Mouse (Mus musculus) neutrophil, adult 5-6 weeks (primary cell): Measurements from ENCODE around the gene Zfand2b. TPM values are rescaled to one million over a fixed set of nuclear protein-coding genes. Genes with fewer than 3 reads are reported as not detected.
A peak's percentile ranks its signal among the peaks of the same experiment; 100 is the strongest.

Experiments
- ATAC-seq: fragments of 151-379, 151-347 bp; 2 replicates; pipeline ENCODE4 v1.8.0; 2017; ENCODE audit warnings: mild to moderate bottlenecking, moderate TSS enrichment; ENCODE audit not compliant: insufficient number of reproducible peaks, poor library complexity, low FRiP score, severe bottlenecking; ENCODE audit errors: extremely low read depth
- total RNA-seq: library from RNA; stranded (forward); fragments of 200-1000 nt; gene quantifications from 2 replicates; pipeline ENCODE4 v1.2.3, GENCODE M21; 2017

Zfand2b gene
- 62.7 and 63.7 TPM in 2 replicates for total RNA-seq

DNA sequence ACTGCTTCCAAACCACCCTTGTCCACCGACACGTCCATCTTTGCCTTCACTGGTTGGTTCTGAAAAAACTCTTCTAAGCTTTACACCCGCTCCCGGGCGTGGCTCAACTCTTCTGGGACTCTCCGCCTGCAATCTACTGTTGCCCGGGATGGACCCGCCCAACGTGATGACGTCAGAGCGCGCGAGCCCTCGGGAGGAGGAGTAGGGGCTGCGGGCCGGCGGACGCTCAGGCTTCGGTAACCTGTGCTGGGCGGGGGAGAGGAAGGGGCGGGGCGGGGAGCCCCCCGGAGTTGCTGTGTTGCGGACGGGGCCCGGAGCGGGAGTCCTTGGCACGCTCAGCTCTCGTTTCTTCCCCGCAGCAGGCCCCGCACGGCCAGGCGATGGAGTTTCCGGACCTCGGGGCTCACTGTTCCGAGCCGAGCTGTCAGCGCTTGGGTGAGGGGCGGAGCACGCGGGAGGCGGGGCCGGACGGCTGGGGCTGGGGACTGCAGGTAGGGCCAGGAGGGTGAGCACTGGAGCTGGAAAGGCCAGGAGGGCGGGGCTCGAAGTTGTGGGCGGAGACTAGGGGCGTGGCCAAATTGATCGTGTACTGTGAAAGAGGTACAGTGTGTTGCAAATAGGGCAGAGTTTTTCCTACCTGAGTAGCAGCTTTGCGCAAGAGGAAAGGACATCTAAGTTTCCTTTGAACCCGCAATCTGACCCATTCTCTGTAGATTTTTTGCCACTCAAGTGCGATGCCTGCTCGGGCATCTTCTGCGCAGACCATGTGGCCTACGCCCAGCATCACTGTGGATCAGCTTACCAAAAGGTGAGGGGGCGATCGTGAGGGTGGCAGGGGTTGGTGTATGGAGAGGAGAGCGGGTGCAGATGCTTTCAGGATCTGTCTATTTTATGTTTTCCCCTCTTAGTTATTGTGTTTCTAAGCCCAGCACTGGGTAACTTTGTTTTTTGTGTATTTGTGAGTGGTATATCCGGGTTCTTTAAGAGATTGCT, at the start of gene Zfand2b:
Gene Zfand2b (plus strand): TSS at position 175 of the 993 bp plus-strand sequence.
- ATAC-seq, result peak; percentile 91

DNA sequence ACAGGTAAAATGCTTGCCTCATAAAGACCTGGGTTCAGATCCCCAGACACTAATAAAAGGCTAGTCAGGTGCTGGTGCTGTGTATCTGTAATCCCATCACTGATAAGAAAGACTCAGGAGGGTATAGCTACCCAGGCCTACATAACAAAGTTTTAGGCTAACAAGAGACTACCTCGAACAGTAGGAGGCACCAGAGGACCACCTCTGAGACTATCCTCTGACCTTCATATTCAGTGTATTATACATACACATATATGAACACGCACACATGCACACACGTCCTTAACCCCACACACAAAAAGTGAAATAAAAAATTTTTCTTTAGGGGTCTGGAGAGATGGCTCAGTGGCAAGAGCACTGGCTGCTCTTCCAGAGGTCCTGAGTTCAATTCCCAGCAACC, 46.2 kb upstream of the Zfand2b start:
- ATAC-seq, result no peak

DNA sequence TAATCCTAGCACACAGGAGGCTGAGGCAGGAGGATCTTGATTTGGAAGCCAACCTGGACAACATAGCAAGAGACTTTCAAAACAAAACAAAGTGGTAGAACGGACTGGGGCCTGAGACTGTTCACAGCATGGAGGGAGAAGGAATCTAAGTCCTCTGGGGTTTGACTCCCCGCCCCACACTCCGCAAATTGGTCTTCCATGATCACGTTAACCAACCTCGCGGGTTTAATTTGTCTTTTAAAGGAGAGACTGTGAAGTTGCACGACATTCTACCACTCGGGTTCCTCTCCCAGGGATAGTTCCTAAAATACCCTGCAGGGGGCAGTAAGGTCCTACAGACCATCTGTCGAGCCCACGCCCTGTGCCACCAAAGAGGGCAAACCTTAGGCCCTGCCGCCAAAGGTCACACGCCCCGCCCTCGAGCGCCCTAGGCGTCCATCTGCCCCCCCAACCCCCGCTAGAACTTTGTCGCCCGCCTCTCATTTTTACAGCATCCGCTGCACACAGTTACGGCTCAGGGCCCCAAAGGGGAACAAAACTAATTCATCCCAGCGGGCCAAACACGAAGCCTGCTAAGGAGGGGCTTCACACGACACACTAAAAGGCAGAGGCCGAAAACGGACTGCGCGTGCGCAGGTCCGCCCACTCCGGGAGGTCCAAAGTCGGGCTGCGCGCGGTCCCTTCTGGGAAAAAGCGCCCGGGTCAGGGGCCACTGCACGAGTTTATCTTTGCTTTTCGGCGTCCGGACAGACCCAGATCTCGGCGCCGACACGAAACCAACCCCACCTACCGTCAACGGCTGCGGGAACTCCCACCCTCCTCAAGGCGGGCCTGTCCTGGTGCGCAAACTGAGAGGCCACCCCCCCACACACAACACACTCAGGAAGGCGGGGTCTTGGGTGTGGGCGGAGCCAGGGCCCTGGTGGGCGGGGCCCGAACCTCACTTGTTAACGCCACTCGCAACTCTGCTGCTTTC, 43.8 kb upstream of the Zfand2b start, which contains the start of gene Nhej1:
Gene Nhej1 (minus strand): TSS at position 855 of the 976 bp plus-strand sequence.
- ATAC-seq, result peak; percentile 92

DNA sequence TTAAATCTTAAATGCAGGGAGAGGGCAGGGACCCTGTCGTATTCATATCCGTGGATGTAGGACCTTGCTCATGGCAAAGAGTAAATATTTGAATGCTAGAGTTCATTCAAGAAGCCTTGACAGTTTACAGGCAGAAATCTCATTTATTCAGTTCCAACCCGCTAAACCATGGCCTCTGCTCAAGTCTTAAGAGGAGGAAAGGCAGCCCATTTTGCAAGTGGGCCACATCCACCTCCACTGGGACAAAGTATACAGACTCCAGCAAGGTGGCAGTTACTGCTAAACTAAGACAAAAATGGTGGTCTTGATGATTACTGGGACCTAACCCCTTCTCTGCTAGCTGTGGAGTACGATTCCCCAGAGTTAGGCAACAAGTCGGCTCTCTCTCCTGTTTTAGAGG, 43.0 kb upstream of the Zfand2b start:
- ATAC-seq, result no peak

DNA sequence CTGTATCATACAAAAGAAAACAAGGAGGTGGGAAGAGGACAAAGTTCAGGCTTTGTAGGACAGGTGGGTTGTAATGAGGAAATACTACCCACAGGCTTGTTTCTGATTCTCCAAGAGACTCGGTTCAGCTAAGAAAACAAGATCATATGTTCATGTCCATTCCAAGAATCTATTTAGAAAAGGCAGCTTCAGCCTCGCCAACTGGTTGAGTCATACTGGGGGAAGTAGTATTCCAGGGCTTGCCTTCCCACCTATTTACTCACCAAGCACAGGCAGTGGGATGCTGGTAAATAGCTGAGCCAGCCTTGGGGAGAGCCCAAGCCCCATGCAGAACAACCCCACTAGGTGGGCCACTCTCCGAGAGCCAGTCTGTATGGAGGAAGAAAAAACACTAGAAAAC, 39.8 kb upstream of the Zfand2b start:
- no peak for ATAC-seq

DNA sequence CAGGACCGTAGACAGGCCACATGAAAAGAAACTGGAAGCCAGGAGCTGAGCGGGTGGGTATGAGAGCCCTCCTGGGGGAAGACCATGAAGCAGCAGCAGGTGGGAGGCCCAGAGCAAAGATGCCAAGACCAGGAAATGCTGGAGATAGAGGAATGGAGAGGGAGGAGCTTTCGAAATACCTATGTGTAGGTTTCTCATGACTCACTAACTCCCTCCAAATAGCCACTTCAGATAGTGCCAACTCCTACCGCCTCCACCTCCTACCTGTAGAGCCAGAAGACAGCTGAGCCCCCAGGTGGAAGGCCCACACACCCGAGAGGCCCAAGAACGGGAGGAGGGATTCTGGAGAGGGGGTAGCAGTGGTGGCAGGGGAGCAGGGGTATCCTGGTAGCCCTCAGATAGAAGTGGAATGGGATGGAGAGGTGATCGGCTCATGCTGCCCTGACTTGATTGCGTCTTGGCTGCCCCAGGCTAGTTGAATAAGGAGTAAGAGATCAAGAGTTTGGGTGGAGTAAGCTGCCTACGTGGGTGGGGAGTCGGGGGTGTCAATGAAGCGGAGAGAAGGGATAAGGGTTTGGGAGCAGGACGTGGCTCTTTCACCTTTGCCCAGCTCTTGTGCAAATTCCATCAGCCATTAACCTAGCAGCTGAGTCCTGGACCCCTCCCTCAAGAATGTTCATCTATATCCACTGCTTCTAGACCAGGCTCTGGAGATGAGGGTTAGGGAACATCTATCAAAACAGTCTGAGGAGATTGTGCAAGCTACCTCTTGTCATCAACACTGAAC, 34.8 kb upstream of the Zfand2b start, which contains the start of gene Slc23a3:
Gene Slc23a3 (minus strand): TSS at position 470 of the 787 bp plus-strand sequence.
- ATAC-seq, result no peak

DNA sequence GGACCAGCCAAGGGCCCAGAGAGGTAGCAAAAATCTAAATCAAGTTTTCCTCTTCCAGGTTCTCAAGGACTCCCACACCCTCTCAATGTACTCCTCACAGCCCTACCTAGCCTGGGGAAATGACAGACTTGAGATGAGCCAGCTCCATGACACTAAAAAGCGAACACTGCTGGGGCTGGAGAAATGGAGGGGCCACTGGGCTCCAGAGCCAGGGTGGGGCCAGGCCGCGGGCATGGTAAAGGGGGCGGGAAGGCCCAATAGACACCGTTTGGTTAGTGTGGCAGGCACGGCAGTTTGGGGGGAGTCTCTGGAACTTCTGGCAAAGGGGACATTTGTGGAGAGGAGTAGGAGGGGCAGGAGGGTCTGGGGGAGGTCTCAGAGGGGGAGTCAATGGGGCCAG, 32.2 kb upstream of the Zfand2b start:
- no peak for ATAC-seq

DNA sequence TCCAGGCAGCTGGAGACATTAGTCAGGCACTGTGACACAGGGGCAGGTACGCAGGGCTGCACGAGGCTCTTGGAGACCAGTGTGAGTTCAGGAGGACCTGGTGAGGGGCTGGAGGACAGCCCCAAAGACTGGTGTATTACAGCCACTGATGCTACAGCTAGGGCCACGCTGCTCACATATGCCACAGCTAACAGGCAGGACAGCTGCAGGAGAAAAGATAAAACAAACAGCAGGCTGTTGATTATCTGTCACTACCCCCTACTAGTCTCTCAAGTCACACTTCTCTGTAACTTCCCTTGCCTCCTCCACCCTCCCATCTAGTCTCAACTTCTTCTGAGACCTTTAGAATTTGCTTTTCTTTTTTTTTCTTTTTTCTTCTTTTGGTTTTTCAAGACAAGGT, 31.7 kb upstream of the Zfand2b start:
- no peak for ATAC-seq

DNA sequence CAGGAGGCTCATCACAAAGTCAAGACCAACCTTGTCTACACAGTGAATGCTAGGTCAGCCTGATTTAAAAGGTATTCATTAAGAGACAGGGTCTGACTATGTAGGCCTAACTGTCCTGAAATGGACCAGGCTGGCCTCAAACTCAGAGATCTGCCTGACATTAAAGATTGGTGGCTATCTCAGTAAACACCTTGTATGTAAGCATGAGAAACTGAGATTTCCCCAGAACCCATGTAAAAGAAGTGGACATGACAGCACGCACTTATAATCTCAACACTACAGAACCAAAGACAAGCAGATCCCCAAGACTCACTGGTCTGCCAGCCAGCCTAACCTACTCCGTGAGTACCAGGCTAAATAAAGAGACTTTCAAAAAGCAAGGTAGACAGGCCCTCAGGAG, 30.0 kb upstream of the Zfand2b start:
- no peak for ATAC-seq

DNA sequence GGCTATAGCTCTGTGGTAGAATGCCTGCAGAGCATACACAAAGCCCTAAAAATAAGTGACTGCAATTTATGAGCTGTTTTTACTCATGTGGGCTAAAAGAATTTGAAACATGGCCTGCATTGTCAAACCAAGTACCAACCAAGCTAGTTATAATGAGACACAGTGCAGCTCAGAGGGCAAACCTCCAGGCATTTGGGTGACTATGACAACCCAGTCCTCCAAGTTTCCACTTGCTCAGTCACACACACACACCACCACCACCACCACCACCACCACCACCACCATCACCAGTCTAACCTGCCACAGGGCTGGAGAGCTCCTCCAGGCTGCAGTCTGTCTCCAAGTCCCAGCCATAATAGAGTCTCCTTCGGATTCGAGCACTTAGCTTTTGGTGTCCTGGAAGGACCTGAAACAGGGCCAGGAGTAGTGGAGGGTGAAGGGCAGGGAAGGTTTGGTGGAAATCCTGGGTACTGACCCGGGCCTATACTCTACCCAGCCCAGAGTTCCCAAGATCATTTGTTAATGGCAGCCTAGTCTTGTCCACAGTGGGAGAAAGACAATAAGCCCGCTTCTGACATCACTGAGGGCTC, 27.8 kb upstream of the Zfand2b start:
- ATAC-seq, result no peak

DNA sequence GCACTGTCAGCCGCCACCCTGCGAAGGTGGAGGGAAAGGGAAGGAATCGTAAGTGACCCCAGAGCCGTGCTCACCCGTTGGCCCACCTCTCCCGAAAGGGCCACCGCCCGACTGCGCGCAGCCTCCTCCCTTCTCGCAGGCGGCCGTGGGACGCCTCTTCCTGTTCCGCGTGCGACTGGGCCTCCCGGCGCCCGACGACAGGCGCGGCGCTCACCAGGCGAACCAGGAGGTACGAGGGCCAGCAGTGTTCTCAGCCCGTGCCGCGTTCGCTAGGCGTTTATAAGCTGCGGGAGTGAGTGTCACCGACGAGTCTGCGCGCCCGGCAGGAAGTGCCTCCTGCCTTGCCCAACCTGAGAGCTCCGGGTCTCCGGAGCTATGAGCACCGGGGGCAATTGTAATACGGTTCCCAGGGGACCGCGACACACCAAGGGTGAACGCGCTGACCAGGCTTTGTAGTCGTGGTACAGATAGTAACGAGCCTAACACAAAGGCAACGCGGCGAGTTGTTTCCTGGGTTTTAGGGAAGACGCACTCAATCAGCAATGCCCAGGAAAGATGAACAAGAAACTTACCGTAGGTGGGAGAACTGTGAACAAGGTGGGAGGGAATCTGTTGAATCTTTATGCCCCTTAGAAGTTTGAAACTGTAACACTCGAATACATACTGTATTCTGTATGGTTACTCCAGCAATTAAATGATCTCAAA, 26.8 kb upstream of the Zfand2b start:
- ATAC-seq, result peak; percentile 47

DNA sequence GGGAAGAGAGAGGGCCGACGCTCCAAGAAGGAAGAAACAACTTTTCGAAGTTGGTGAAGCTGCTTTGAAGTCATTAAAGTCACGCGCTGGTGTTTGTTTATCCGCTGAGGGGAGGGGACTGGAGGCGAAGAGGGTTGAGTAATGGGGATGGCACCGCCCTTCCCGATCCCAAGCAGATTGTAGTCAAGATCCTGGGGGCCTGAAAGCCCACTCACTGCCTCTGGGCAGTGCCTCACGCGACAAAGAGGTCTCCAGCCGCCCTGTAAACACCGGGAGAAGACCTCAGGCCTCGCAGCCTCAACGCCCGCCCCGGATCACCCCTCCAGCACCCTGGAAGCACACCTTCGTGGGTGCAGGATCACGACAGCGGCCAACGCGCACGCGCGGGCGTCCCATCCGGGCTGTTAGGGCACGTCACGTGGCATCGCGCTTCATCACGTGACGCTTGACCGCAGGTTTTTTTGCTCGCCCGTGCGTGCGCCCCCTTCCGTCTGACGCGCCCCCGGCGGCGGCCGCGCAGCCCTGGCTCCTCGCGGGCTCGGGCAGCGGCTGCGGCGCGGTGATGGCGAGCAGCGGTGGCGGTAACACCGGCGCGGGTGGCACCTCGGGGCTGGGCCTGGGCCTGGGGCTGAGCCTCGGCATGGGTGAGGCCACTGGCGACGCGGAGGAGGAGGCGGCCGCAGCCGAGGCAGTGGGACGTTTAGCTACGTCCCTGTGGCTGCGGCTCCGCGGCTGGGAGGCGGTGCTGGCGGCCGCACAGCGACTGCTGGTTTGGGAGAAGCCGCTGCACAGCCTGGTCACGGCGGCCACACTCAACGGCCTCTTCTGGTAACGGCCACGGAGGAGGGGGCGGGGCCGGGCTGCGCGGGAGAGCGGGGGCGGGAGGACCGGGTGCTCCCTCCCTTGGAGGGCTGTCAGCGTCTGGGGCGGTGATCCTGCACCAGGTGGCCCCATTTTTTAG, 25.9 kb upstream of the Zfand2b start, which contains the start of the genes Cnppd1 and Retreg2:
Gene Cnppd1 (minus strand): TSS at position 411 of the 961 bp plus-strand sequence.
Gene Retreg2 (plus strand): TSS at position 478 of the 961 bp plus-strand sequence.
- ATAC-seq, result peak; percentile 62

DNA sequence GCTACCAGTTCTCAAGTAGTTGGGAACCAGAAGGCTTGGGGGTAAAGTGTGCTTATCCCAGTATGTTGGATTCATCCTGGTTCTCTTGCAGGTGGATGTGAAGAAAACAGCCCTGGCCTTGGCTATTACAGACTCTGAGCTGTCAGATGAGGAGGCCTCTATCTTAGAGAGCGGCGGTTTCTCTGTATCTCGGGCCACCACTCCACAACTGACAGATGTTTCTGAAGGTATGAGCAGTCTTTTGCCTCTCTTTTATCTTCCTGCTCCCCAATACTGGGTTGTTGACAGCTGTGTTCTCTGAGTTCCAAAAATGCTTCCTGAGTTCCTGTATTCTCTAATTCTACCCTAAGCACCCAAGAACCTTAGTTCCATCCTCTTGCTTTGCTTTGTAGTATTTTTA, 22.9 kb upstream of the Zfand2b start:
- ATAC-seq, result no peak

DNA sequence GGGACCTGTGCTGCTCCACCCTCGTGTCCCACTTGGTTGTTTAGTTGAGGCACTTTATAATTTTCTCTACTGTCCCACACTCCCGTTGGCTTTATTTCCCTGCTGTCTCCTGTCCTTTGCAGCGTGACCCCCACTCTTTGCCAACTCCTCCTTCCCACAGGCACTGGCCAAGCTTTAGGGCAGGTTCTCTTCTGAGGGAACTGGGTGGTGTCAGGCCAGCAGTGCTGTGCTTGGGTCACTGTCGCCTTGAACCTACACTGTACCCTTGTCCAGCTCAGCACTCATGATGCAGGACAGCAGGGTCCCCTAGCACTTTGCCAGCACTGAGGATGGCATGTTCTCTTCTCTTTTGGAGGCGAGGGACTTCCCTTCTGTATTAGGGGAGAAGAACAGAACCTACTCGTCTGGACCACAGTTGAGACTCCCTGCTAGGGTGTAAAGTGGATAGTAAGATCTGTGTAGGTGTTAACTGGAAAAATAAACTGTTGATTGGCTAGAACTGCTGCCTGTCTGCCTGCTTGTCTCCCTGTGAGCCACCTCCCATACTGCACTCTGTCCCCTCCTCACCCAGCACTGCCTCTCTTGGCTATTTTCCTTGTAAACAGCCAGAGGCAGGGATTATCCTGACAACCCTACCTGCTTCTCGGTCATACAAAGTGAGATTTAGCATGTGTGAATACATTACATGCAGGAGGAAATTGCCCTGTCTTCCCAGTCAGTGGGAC, 20.9 kb upstream of the Zfand2b start:
- ATAC-seq, result no peak

DNA sequence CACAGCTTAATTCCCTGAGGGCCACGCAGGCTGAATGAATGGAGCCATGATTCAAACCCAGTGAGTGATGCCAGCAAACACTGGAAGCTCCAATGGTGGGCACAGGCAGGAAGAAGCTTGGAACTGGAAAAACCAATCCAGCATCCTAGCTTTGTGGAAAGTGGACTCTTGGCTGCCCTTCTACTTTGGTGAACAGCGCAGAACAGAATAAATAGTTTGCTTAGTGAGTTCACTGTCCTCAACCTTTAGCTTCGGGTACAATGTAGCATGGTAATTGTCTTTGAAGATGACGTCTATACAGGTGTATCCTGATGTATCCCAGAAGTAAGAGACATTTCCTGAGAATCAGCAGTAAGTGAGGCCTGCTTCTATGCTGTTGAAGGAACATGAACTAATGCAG, 19.7 kb upstream of the Zfand2b start:
- ATAC-seq, result no peak

DNA sequence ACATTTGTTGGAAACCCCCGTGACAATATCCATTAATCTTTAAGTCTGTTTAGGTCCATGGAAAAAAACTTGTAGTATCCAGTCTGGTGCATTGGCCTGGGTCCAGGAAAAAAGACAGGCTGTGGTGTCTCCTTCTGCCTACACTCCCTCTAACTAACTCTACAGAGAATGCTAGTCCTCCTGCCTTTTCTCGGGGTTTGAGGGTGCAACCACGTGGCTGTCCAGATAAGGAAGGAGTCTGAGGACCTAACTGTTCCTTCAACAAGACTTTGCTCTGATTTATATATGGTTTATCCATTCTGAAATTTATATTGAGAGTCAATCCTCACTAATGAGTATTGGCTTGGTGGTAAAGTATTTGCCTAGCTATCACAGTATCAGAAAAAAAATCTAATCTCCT, 12.6 kb upstream of the Zfand2b start:
- ATAC-seq, result no peak
